Mouse (Mus musculus): ENCODE measurements around the gene Cars.

DNA sequence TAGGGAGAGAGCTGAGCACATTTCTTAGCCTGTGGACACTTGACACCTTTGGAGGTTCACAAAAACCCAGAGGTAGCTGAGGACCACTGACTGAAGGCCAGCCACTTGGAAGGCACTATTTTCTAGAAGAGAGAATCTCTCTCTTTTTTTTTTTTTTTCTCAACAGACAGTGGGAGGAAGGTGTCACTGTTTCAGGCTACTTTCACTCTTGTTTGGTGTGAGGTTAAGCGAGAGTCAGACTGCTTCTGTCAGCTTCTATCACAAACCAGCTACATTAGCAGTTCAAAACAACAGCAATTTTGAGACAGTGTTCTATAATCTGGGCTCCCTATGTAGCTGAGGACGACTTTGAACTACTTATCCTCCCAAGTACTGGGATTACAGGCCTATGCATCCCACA, 26.3 kb upstream of the Cars start:
- TF ChIP-seq CTCF (IDR thresholded peaks at IDR 0.05; ENCODE audit: control insufficient read depth, insufficient read depth, insufficient read length) (no peak), MAX (IDR thresholded peaks at IDR 0.05) (no peak), MYOG (IDR thresholded peaks at IDR 0.05; ENCODE audit: control insufficient read depth, extremely low read depth, insufficient read length) (no peak), MYOD1 (IDR thresholded peaks at IDR 0.05; ENCODE audit: control insufficient read depth, insufficient read length, low read depth) (no peak)
